Mouse (Mus musculus) adrenal gland, adult 2 months (tissue): ENCODE measurements around the gene 2010111I01Rik. TPM values are rescaled to one million over a fixed set of nuclear protein-coding genes. Genes with fewer than 3 reads are reported as not detected.
"Not testable (repeated sequence)": the region's sequence is repeated elsewhere in the genome, so short reads cannot be mapped to it uniquely, and the experiment has no call there.

Experiments used
- DNase-seq: peaks from one replicate; pipeline ENCODE4 v3.0.0; 2021
- polyA plus RNA-seq: library from polyadenylated mRNA; depleted of rRNA; stranded (reverse); fragments of >200 nt; gene quantifications from 2 replicates; pipeline ENCODE4 v1.2.3, GENCODE M21; 2012
- total RNA-seq, 2 experiments: library from RNA; stranded (reverse); gene quantifications; 2 replicates each; pipeline ENCODE4 v1.2.3; 2021

Gene 2010111I01Rik
- total and polyA plus RNA-seq, 3 experiments: 39.9 to 99.2 (median 62.1) TPM

DNA sequence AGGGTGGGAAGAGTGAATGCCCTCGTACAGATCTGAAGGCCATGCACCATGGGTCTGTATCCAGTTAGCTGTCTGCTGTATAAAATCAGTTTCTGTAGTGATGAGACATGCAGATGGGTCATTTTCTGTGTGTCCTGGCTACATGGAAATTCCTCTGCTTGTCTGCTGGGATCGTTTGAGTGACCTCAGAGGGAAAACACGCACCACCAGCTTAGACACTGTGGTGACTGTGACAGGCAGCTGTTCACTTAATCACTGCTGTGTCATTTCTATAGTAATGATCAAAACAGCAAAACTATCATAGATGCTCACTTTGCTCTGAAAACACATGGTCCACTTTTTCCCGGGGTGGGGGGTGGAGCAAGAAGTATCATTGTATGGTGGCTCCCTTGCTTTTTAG lies 241.1 kb downstream of the 2010111I01Rik start:
- DNase-seq: no peak

DNA sequence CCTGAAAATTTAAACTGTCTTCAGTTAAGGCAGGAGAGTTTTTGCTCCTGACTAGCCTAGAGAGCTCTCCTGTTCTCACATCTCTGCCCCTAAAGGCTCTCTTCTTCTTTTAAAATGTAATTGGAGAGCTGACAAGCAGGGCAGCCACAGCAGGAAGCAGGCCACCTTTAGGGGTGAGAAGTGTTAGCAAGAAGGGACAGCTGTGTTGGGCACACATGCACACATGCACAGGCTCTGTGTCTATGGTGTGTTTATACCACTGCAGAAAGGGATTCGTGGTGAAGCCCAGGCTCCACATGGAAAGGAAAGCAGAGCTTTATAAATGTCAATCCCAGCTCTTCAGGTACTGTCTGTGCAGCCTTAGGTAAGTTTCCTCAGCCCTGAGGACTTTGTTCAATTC lies 241.7 kb downstream of the 2010111I01Rik start:
- no peak for DNase-seq

DNA sequence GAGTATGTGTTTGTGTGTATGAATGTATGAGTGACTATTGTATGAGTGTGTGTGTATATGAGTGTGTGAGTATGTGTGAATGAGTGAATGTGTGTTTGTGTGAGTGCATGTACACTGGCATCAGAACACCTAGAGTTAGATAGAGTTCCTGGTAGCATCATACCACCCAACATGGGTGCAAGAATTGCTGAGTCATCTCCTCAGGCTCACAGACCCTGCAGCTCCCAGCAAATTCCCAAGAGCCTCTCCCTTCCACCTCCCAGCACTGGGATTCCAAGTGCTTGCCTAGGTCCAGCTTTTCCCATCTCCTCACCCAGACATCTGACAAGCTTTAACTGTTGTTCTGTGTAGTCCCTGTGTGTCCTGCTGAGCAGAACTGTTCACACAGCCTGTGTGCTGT lies 251.8 kb downstream of the 2010111I01Rik start:
- DNase-seq: no peak

DNA sequence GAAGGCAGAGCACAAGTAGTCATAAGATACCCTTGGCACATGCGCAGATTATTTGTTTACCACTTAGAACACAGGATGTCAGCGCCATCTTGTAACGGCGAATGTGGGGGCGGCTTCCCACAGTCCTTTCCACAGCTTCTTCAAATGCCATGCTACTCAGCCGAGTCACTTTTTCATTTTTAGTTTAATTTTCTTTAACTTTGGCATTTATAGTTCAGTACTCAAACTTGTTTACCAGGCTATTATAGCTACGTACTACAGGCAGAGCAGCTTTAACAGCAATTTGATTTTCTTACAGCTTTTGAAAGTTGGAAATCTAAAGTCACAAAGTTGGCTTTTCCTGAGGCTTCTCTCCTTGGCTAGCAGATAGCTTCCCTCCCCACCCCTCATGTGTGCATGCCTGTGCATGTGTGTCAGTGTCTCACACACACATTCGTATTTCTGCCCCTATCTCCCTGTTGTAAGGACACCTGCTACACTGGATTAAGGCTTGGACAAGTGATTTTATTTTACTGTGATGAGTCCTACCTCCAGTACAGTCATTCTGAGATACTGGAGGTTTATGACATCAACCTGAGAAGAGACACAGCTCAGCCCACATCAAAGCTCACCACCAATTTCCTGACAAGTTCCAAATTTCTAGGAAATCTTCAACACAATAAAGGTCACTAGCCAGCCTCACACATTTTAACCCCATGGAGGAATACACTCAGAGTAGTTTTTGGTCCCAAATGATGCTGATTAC lies 258.5 kb downstream of the 2010111I01Rik start:
- DNase-seq: no peak

DNA sequence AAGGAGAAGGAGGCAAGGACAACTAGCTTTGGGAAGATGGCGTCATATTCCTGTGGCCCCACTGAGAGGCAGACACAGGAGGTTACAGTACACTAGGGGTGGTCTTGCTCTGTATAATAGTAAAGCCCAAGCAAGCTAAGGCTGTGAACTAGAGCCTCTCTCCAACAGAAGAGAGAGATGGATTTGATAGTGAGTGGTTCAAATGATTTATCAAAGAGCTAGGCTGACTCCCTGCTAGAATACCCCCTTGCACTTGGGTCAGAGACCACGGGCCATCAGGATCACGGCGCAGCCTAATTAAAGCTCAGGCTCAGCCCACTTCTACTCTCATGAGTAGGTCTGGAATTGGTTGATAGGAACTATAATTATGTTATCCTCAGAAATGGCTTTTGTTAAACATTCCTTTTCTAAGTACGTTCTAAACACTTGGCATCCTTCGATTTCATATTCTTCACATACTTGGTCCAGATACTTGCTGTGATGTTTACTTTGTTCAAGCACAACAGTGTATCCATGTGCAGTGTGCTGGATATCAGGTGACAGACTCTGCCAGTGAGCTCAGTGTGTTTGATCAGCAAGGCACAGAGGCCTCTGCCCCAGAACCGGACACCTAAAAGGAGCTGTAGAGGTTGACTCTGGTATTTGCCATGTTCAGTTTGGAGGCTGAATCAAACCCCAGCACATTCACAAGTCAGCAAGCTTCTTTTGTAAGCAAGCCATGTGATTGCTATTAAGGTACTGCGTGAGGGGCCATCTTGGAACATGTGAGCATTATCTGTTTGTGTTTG lies 261.3 kb downstream of the 2010111I01Rik start:
- DNase-seq: no peak

DNA sequence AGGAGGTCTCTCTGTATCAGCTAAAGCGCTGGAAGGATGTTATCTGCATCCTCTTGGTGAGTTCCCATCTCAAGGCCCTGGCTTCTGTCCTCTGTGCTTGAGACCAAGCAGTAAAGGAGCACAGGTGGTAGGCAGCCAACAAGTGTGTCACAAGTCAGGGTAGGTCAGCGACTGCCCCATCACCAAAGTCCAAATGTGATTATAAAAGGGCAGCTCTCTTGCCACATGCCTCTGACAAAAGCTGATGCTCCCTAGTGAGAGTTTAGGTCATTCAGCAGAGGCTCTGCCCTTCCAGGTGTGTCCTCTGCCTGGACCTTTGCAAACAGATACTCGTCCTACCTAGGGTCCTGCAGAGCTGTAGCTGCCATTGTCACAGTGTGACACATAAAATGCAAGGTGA lies 263.1 kb downstream of the 2010111I01Rik start:
- DNase-seq: no peak

DNA sequence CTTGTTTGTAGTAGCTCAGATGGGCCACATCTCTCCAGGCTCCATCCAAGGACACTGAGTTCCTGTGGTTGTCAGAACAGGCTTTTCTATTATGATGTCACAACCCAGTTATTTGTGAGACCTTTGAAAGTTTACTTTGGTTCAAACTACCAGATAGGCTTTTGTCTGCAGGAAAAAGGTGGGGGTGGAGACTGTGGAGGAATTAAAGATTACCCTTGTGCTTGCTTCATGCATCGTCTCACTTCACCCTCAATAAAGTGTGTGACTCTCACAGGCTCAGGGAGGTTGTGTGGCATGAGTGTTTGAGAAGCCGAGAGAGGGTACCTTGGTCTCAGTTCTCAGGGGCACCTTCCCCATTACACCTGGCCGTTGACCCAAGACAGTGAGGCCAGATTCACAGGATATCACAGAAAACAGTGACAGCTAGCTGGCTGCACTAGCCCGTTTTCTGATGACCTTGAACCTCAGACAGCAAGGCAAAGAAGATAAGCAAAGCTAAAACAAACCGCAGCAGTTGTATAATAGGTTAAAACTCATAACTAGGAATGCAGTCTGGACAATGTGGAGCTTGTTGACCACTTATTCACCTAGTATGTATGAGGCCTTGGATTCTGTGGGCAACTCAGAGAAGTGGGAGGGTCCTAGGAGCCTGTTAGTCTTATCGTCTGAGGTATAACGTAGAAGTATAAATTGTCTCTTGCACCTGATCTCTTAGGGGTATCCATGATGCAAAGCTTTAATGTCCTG lies 266.4 kb downstream of the 2010111I01Rik start:
- peak; percentile 61 for DNase-seq

DNA sequence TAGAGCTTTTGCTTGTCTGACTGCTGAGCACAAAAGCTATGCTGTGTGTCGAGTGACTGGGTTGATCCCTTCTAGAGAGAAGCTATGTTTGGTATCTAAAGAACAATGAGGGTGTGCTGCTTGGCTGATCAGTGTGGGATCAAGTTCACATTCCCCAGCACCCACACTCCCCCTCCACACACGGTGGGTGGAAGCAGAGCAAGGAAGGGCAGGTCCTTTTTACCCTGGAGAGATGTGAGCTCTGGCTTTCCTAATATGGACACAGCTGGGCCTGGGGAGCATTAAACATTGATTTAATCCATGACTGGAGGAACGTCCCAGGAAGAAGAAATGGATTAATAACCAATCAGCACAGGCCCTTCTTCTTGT lies 267.0 kb downstream of the 2010111I01Rik start:
- DNase-seq: no peak

DNA sequence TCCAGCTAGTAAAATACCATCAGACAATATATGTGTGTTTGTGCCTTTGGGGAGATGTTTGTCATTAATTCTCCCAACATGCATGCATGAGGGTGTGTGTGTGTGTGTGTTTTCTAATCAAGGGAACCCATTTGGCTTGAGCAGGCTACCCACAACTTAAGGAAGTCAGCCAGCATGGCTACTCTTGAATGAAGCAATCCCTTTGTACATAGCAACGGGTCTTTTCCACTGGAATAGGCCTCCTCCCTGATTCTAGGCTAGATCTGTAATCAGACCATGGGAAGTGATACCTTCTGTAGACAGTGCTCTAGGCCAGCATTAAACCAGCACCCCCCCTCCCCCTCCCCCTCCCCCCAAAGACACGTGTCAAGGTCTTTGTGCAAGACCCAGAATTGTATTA lies 267.9 kb downstream of the 2010111I01Rik start:
- no peak for DNase-seq

DNA sequence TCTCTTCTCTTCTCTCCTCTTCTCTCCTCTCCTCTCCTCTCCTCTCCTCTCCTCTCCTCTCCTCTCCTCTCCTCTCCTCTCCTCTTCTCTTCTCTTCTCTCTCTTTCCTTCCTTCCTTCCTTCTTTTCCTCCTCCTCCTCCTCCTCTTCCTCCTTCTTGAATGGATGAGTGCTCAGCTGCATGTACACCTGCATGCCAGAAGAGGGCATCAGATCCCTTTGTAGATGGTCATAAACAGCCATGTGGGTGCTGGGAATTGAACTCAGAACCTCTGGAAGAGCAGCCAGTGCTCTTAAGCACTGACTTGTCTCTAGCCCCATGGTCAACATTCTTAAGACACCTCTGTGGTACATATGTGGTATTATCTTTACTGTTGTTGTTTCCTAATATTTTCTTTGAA lies 269.8 kb downstream of the 2010111I01Rik start:
- DNase-seq: not testable (repeated sequence)

DNA sequence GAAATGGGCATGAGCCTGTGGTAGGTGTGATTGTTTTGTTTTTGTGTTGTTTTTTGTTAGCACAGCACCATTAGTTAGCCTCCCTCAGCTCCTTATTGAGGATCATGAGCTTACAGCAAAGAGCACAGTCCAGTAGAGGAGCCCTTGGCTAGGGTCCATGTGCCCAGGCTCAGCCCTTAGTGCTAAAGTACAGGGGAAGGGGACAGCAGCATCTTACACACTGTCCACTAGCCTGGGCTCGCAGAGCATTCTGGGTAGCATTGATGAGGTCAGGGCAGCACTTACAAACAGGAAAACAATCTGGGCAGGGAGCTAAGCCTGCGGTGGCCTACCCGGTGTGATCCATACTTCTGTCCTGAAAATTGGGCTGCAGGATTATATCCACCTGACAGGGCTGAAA lies 270.9 kb downstream of the 2010111I01Rik start:
- DNase-seq: no peak

DNA sequence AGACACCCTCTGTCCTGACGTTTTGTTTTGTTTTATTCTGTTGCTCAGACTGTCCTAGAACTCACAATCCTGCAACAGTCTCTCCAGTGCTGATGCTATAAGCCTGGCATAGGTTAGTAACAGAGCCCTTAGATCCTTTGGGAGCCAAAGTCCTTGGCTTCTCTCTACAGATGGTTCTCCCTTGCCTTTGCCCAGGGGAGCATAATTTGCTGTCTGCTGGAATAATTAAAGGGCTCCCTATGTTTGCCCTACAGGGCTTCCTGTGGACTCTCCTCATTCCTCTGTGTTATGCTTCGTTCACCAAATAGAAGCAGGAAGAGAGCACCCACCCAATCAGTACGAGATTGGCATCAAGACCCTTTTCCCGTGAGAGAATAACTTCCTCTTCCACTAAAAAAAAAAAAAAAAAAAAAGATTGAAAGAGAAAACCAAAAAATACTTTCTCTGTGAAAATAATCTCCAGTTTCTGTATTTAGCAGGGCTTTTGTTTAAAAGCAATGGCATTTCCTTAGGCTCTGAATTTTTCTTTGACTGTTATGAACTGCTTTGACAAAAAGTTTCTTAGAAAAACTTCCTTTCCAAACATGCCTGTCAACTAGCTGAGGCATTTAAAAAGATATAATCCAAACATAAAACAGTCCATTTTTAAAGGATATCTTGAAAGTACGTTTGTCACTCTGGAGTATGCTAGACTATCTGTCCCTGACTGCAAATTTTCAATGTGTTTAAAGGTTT lies 271.6 kb downstream of the 2010111I01Rik start:
- DNase-seq: no peak

DNA sequence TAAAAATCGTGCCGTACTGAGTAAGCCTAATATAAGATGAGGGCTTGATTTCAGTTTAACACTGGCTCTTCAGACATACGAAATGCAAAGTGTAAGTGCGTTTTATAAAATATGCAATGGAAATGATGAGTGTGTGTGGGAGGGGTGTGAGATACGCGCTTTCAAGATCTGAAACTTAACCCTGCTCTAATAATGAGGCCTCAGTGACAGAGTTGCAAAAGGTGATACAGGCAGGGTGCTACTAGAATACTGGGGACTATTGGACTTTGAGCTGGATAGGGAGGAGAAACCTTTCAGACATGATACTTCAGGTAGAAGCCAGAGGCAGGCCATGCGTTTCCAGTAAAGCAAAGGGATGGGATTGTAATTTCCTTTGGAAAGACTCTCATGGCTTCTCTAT lies 273.4 kb downstream of the 2010111I01Rik start:
- no peak for DNase-seq

DNA sequence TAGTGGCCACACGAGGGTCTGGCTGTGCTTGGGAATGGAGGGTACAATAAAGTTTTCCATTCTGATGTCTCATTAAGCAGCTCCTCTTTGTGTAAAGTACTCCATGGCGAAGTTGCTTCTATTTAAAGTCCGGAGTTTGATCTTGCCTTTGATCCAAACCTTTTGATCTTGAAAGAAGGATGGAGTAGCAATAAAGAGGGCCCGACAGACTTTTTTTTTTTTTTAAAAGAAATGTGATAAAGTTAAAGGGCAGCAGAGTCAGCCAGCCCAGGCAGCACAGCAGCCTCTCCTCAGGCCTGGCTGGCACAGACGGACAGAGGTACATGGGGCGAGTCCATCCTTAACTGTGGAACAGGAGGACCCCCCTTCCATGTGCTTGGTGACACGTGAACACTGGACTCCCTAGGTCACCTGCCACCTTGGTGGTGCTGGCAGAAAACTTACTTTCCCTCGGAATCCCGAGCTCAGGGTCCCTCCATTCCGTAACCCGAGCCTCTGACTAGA lies 274.7 kb downstream of the 2010111I01Rik start:
- DNase-seq: peak; percentile 70

DNA sequence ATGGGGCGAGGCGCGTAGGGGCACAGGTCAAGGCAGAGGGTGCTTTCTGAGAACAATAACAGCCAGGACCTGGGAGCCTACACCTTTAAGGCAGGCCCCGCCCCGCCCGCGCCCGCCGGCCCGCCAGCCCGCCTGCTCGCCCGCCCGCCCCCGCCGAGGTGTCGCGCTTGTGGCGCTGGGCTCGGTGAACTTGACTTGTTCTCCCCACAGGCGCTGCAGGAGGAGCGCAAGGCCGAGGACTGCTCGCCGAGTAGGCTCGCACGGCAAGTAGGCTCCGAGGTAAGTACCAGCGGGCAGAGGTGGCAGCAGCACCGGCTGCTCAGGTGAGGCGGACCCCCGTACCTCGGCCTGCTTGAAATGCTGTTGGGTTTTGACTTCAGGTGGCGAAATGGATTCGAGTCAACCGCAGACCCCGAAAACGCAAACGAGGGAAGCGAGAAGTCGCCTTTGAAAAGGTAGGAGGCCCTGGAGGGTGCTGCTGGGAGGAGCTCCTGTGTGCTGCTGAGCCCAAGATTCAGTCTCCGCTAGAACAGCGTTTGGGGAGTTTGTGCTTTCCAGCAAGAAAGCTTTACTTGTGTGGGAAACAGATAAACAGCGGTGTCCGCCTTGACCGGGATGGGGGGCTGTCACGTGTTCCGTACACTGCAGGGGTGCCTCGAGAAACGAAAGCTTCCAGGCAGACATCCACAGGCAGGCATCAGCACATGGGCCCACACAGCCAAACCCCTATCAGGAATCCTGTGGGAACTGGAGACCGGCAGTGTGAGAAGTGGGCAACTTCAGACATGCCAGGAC lies 275.4 kb downstream of the 2010111I01Rik start:
- DNase-seq: peak; percentile 94

DNA sequence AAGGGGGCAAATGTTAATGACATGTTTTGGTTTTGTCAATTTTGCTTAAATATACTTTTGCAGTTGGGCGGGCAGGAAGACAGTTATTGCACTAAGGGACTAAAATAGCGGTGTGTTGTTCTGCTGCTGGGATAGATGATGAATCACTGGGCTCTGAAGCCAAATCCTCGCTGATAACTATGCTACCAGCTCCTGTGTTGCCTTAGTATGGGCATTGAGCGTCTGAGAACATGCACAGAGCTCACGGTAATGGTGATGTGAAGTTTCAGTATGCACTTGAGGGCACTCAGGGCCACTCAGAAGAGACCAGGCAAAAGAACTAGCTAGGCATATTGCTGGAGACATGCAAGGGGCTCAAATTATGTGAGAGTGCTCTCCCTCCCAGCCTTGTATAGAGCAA lies 276.1 kb downstream of the 2010111I01Rik start:
- DNase-seq: peak; percentile 68

DNA sequence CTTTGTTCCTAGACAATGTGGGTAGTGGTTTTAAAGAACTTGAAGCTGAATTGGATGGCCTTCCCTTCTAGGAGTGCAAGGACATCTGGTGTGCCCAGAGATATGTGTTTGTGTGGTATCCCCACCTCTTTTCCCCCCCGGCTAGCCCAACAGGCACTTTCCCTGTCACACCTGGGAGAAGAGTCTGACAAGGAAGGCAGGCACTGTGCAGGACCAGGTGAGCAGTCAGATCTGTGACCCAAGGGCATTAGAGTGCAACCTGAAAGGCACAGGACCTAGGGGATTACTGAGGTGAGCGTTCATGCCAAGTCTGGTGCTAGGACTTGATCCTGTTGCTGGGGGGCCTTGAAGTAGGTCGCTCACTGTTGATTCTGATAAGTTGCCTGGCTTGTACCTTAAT lies 277.0 kb downstream of the 2010111I01Rik start:
- peak; percentile 28 for DNase-seq

DNA sequence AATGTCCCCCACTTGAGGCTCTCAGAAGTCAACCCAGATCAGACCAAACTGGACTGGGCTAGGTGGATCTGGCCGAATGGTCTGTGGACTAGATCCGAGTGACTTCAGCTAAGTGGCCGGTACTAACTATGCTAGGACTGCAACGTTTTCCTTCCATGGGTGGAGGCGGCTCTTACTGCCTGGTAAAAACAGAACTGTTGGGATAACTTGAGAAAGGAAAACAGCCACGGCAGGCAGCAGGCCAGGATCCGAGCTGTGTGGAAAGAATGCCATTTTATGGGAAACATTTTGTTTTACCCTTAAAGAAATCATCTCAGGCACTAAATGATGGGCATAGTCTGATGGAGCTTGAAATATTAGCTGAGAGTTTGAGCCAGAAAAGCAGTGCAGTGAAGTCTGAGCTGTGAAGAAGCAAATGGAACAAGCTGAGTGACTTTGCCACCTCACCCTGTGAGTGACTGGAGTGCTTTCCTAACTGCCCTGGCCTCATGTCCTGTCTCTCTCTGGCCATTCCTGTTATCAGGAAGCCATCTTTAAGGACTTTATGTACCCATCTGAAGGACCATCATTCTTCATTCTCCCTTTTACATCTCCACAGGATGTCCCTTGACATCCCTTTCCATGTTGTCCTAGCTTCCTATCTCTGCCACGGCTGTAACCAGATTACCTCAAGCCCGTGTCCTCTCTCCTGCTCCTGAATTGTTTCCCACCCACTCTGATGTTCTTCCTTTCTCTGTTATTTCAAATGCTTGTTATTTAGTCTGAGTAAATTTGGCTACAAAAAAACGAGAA lies 277.9 kb downstream of the 2010111I01Rik start:
- peak; percentile 59 for DNase-seq

DNA sequence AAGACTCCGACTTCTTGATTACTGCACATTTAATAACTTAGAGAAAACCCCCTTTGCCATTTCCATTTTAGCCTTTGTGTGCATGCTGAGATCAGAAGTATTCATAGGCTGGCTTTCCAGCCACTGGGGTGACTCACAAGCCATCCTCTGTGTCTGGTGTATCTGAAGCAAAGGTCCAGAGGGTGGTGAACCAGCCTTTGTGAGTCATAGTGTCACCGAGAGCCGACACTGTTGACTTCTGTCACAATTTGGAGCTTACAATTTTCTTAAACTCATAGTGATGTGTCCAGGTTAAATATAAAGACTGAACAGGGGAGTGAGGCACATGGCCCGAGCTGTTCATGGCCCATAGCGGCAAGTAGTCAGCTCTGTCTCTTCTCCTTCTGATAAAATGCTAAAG lies 278.9 kb downstream of the 2010111I01Rik start:
- DNase-seq: peak; percentile 82

DNA sequence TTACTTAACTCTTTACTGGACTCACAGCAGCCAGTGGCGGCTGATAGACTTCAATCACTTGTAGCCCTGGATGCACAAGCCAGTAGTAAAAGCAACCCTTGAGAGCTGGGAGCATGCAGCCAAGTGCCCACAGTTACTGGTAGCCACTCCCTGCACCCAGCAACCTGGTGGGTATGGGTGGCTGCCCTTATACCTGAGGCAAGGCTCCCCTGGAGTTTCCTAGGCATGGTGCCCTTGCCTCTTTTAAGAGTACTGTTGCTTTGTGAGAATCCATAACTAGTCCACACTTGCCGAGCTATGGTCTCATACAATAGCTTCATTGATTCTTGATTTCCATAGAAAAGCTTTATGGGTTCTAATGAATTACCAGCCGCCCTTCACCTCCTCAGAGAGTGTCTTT lies 279.7 kb downstream of the 2010111I01Rik start:
- DNase-seq: peak; percentile 34
